Mouse (Mus musculus): Measurements from ENCODE around the gene Adcy2. TPM values are rescaled to one million over a fixed set of nuclear protein-coding genes. Genes with fewer than 3 reads are reported as not detected.

Adcy2 gene
- total RNA-seq, 1 experiment = 1.3 TPM

DNA sequence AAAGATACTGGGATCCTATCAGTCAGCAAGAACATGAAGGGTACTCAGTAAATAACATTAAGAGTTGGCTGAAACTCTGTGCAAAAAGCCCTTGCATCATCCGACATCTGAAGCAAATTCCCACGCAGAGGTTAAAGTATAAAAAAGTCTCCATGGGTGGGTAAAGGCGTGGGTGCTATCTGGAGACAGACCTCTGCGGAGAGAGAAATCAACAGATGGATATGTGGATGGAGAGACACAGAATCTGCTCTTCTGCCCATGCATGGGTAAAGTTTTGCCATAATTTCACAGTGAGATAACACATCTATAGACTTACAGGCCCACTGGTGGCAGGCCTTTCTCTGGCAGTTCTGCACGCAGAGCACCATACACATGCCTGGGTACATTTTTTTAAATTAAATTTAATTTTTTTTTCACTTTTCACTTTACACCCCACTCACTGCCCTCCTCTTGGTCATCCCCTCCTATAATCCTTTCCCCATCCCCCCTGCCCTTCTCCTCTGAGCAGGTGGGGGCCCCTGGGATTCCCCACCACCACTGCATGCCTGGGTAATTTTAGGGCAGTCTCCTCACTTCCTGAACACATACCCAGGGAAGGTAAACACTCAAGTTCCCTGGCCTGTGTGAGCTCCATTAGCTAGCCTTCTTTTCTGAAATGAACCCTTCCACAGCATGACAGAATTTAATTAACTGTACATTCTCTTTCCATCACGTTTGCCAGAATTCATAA is 169.1 kb downstream of the Adcy2 start:
- H3K9ac ChIP-seq (ENCODE audit: insufficient read depth, low read depth, low read length, poor library complexity, severe bottlenecking) = no peak overlapping the region
- DNase-seq (ENCODE audit: low read depth, low spot score) = no peak
- in situ Hi-C loops (cut with MboI; ENCODE audit: low sequenced_read_pairs in 2 of 2, unreplicated experiment in 2 of 2) = no loop called here
- H3K36me3 ChIP-seq (ENCODE audit: control insufficient read depth, insufficient read depth, low read length, poor library complexity, severe bottlenecking) = no peaks in the 10 kb centered on the region
- TF ChIP-seq MAFK (IDR thresholded peaks at IDR 0.05; ENCODE audit: insufficient read depth, low read depth, low read length) (no peak), CHD2 (IDR thresholded peaks at IDR 0.05; ENCODE audit: low read depth, low read length) (no peak), HCFC1 (IDR thresholded peaks at IDR 0.05; ENCODE audit: borderline replicate concordance, insufficient read depth, low read length) (no peak), ZC3H11A (IDR thresholded peaks at IDR 0.05; ENCODE audit: borderline replicate concordance, low read depth, low read length) (no peak), ZNF384 (IDR thresholded peaks at IDR 0.05; ENCODE audit: low read depth, low read length) (no peak)
- no peaks in the 10 kb centered on the region for H3K9me3 ChIP-seq (ENCODE audit: control insufficient read depth, insufficient read depth, low read depth, low read length)
- no peak overlapping the region for H3K27ac ChIP-seq (ENCODE audit: insufficient read depth, low read depth, low read length, poor library complexity, severe bottlenecking)
- no peaks in the 10 kb centered on the region for H3K4me1 ChIP-seq (ENCODE audit: control insufficient read depth in 2 of 2, insufficient read depth in 2 of 2, low read length in 2 of 2, poor library complexity in 1 of 2)
- no peak overlapping the region for H3K4me3 ChIP-seq (ENCODE audit: insufficient read depth in 1 of 2, low read depth in 1 of 2, low read length in 2 of 2, poor library complexity in 1 of 2, severe bottlenecking in 1 of 2)

DNA sequence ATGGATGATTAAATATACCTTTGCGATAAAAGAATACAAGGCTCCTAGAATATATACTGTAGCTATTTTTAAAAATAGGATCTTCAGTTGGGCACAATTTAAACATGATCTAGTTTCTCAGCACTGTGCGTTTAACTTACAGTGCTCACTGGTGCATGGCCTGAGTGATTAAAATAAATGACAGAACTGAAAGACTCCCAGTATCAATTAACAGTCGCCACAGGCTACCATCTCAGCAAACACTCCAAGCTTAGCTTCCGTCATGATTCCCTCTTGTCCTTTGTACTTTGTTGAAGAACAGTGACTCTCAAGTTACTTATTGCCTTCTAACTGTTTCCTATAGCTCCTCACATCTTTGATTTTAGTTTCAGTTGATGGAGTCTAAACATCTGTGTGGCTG is 170.9 kb downstream of the Adcy2 start:
- no peak for DNase-seq (ENCODE audit: low read depth, low spot score)
- no peaks in the 10 kb centered on the region for H3K9me3 ChIP-seq (ENCODE audit: control insufficient read depth, insufficient read depth, low read depth, low read length)
- no peak overlapping the region for H3K4me3 ChIP-seq (ENCODE audit: insufficient read depth in 1 of 2, low read depth in 1 of 2, low read length in 2 of 2, poor library complexity in 1 of 2, severe bottlenecking in 1 of 2)
- H3K9ac ChIP-seq (ENCODE audit: insufficient read depth, low read depth, low read length, poor library complexity, severe bottlenecking) = no peak overlapping the region
- H3K27ac ChIP-seq (ENCODE audit: insufficient read depth, low read depth, low read length, poor library complexity, severe bottlenecking) = no peak overlapping the region
- TF ChIP-seq CHD2 (IDR thresholded peaks at IDR 0.05; ENCODE audit: low read depth, low read length) = no peak
- no peak for TF ChIP-seq MAFK (IDR thresholded peaks at IDR 0.05; ENCODE audit: insufficient read depth, low read depth, low read length)
- no peak for TF ChIP-seq ZNF384 (IDR thresholded peaks at IDR 0.05; ENCODE audit: low read depth, low read length)
- TF ChIP-seq HCFC1 (IDR thresholded peaks at IDR 0.05; ENCODE audit: borderline replicate concordance, insufficient read depth, low read length) = no peak
- no peaks in the 10 kb centered on the region for H3K36me3 ChIP-seq (ENCODE audit: control insufficient read depth, insufficient read depth, low read length, poor library complexity, severe bottlenecking)
- in situ Hi-C loops (cut with MboI; ENCODE audit: low sequenced_read_pairs in 2 of 2, unreplicated experiment in 2 of 2) = no loop called here
- H3K4me1 ChIP-seq (ENCODE audit: control insufficient read depth in 2 of 2, insufficient read depth in 2 of 2, low read length in 2 of 2, poor library complexity in 1 of 2) = no peaks in the 10 kb centered on the region

DNA sequence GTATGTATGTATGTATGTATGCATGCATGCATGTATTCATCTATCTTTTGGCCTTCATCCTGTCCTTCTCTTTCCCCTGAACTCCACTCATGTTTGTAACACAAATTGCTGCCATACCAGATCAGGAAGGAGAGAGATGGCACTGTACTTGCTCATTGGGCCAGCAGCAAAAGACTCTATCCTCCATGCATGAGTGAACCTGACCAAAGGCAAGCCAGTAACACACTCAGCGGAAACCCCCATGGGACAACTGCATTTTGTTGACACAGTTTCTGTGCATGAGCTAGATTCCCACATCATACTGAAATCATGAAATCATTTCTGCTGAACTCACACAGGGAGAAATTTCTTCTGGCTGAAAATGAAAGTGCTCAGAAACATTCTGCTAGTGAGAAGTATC is 172.9 kb downstream of the Adcy2 start:
- in situ Hi-C loops (cut with MboI; ENCODE audit: low sequenced_read_pairs in 2 of 2, unreplicated experiment in 2 of 2) = no loop called here
- Histone ChIP-seq H3K4me3 (ENCODE audit: insufficient read depth in 1 of 2, low read depth in 1 of 2, low read length in 2 of 2, poor library complexity in 1 of 2, severe bottlenecking in 1 of 2) (no peak overlapping the region), H3K4me1 (ENCODE audit: control insufficient read depth in 2 of 2, insufficient read depth in 2 of 2, low read length in 2 of 2, poor library complexity in 1 of 2) (no peaks in the 10 kb centered on the region), H3K27ac (ENCODE audit: insufficient read depth, low read depth, low read length, poor library complexity, severe bottlenecking) (no peak overlapping the region), H3K36me3 (ENCODE audit: control insufficient read depth, insufficient read depth, low read length, poor library complexity, severe bottlenecking) (no peaks in the 10 kb centered on the region), H3K9ac (ENCODE audit: insufficient read depth, low read depth, low read length, poor library complexity, severe bottlenecking) (no peak overlapping the region), H3K9me3 (ENCODE audit: control insufficient read depth, insufficient read depth, low read depth, low read length) (no peaks in the 10 kb centered on the region)
- no peak for DNase-seq (ENCODE audit: low read depth, low spot score)
- TF ChIP-seq CHD2 (IDR thresholded peaks at IDR 0.05; ENCODE audit: low read depth, low read length) = no peak
- no peak for TF ChIP-seq HCFC1 (IDR thresholded peaks at IDR 0.05; ENCODE audit: borderline replicate concordance, insufficient read depth, low read length)
- TF ChIP-seq MAFK (IDR thresholded peaks at IDR 0.05; ENCODE audit: insufficient read depth, low read depth, low read length) = no peak
- TF ChIP-seq ZNF384 (IDR thresholded peaks at IDR 0.05; ENCODE audit: low read depth, low read length) = no peak
- no peak for TF ChIP-seq ZC3H11A (IDR thresholded peaks at IDR 0.05; ENCODE audit: borderline replicate concordance, low read depth, low read length)

- Histone ChIP-seq H3K4me3 (ENCODE audit: insufficient read depth in 1 of 2, low read depth in 1 of 2, low read length in 2 of 2, poor library complexity in 1 of 2, severe bottlenecking in 1 of 2) (no peak overlapping the region), H3K36me3 (ENCODE audit: control insufficient read depth, insufficient read depth, low read length, poor library complexity, severe bottlenecking) (no peaks in the 10 kb centered on the region), H3K9me3 (ENCODE audit: control insufficient read depth, insufficient read depth, low read depth, low read length) (no peaks in the 10 kb centered on the region), H3K27ac (ENCODE audit: insufficient read depth, low read depth, low read length, poor library complexity, severe bottlenecking) (no peak overlapping the region), H3K4me1 (ENCODE audit: control insufficient read depth in 2 of 2, insufficient read depth in 2 of 2, low read length in 2 of 2, poor library complexity in 1 of 2) (no peaks in the 10 kb centered on the region), H3K9ac (ENCODE audit: insufficient read depth, low read depth, low read length, poor library complexity, severe bottlenecking) (no peak overlapping the region)
- TF ChIP-seq MAFK (IDR thresholded peaks at IDR 0.05; ENCODE audit: insufficient read depth, low read depth, low read length) (no peak), HCFC1 (IDR thresholded peaks at IDR 0.05; ENCODE audit: borderline replicate concordance, insufficient read depth, low read length) (no peak), ZNF384 (IDR thresholded peaks at IDR 0.05; ENCODE audit: low read depth, low read length) (no peak)
- in situ Hi-C loops (cut with MboI; ENCODE audit: low sequenced_read_pairs in 2 of 2, unreplicated experiment in 2 of 2) = no loop called here
- DNase-seq (ENCODE audit: low read depth, low spot score) = no peak
Observed at GRCm38 (mm10) chr13:68820858-68821579, 178.3 kb downstream of the Adcy2 start.

Measured in ES-E14 (cell line).